22 mouse cellular contexts compared by ENCODE assay signal in the genomic region with DNA sequence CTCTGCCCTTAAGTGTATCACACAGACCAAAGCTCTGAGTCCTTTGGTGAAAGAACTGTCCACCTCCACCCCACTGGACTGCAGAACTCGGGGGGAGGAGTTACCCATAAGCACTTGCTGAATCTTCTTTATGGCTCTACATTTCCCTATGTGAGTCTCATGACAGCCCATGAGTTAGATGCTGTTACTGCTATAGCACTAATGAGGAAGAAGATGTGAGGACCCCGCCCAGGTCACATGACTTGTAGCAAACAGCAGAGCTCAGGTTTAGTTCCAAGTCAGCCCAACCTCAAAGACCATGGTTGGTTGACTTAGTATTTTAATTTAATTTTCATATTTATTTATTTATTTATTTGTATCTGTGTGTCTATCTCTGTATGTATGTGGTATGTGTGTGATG. TPM values are rescaled to one million over a fixed set of nuclear protein-coding genes. Genes with fewer than 3 reads are reported as not detected.
DNase-seq lines count a peak whose midpoint lies in the region; ATAC-seq lines count a peak whose summit lies in the region.
"Had no signal": no experiment of that assay in that cellular context is flagged by ENCODE, and none has a peak within 500 bp of the region (broad histone marks: within the 10 kb centered on the region; RNA-seq: fewer than 3 reads in every experiment).

No protein-coding gene starts in this region.

- no peaks in the 10 kb centered on the region for H3K9me3 ChIP-seq in intestine, embryonic 16.5 days (ENCODE audit: control insufficient read depth, low read length)
- H3K9me3 ChIP-seq in intestine, embryonic 15.5 days, result no peaks in the 10 kb centered on the region
- no peaks in the 10 kb centered on the region for H3K9me3 ChIP-seq in liver, embryonic 12.5 days (replicated peaks)
- no peaks in the 10 kb centered on the region for H3K9me3 ChIP-seq in liver, embryonic 16.5 days (replicated peaks; ENCODE audit: control insufficient read depth, low read length)
- H3K9me3 ChIP-seq: embryonic facial prominence, embryonic 15.5 days; forebrain, embryonic 10.5 days; forebrain, embryonic 15.5 days; hindbrain, embryonic 13.5 days had no signal

- H3K36me3 ChIP-seq in intestine, embryonic 16.5 days (ENCODE audit: control insufficient read depth, insufficient read depth, low read length), result no peaks in the 10 kb centered on the region
- H3K36me3 ChIP-seq in intestine, embryonic 15.5 days, result no peaks in the 10 kb centered on the region
- no peaks in the 10 kb centered on the region for H3K36me3 ChIP-seq in liver, embryonic 12.5 days
- no peaks in the 10 kb centered on the region for H3K36me3 ChIP-seq in liver, embryonic 16.5 days (ENCODE audit: control insufficient read depth, insufficient read depth)
- H3K36me3 ChIP-seq: embryonic facial prominence, embryonic 15.5 days; forebrain, embryonic 10.5 days; forebrain, embryonic 15.5 days; hindbrain, embryonic 13.5 days had no signal

- ATAC-seq in intestine, embryonic 16.5 days, result peak; percentile 23; the same call in 1 of the 2 replicates
- ATAC-seq in intestine, embryonic 15.5 days, result no peak
- ATAC-seq in liver, embryonic 12.5 days, result no peak
- ATAC-seq in liver, embryonic 16.5 days (ENCODE audit: low read depth), result no peak
- ATAC-seq: forebrain, embryonic 15.5 days; hindbrain, postnatal 0 days had no signal

- peak; percentile 39 for DNase-seq in MEL-GATA-1-ER (ENCODE audit: extremely low read depth, low read depth)
- DNase-seq in cerebellum, postnatal 36 days, result no peak
- no peak for DNase-seq in thymus, postnatal 25 days
- DNase-seq in spleen, postnatal 14 days (ENCODE audit: low spot score in 2 of 2), result no peak
- DNase-seq: adrenal gland, adult 2 months; adrenal gland, postnatal 25 days; cerebellum, adult 2 months; cerebellum, postnatal 10 days; embryo, embryonic 11 days; gastrocnemius, postnatal 36 days; heart, adult 18-20 months; heart, postnatal 10 days had no signal

- H3K27ac ChIP-seq in intestine, embryonic 16.5 days (ENCODE audit: low read length), result no peak overlapping the region
- no peak overlapping the region for H3K27ac ChIP-seq in intestine, embryonic 15.5 days
- H3K27ac ChIP-seq in liver, embryonic 12.5 days, result peak overlapping the region; percentile 98
- peak overlapping the region; percentile 39 for H3K27ac ChIP-seq in liver, embryonic 16.5 days (ENCODE audit: low read length)
- H3K27ac ChIP-seq: embryonic facial prominence, embryonic 15.5 days; forebrain, embryonic 10.5 days; forebrain, embryonic 15.5 days; hindbrain, embryonic 13.5 days; hindbrain, postnatal 0 days had no signal

- H3K4me3 ChIP-seq in intestine, embryonic 16.5 days (ENCODE audit: low read length), result no peak overlapping the region
- no peak overlapping the region for H3K4me3 ChIP-seq in intestine, embryonic 15.5 days (replicated peaks)
- H3K4me3 ChIP-seq in liver, embryonic 12.5 days, result no peak overlapping the region
- H3K4me3 ChIP-seq in liver, embryonic 16.5 days (ENCODE audit: low read depth, low read length), result no peak overlapping the region
- H3K4me3 ChIP-seq: embryonic facial prominence, embryonic 15.5 days; erythroblast, embryonic 14.5 days; forebrain, embryonic 10.5 days; forebrain, embryonic 15.5 days; hindbrain, embryonic 13.5 days had no signal

- 63% methylated on average over 2 of the region's 2 CpGs for WGBS in intestine, embryonic 16.5 days
- whole genome bisulfite sequencing in intestine, embryonic 15.5 days, result 78% methylated on average over 2 of the region's 2 CpGs
- 53% methylated on average over 2 of the region's 2 CpGs for WGBS in liver, embryonic 12.5 days (ENCODE audit: insufficient replicate concordance)
- 49% methylated on average over 2 of the region's 2 CpGs for whole genome bisulfite sequencing in liver, embryonic 16.5 days (ENCODE audit: insufficient replicate concordance)

- H3K4me2 ChIP-seq in intestine, embryonic 16.5 days (ENCODE audit: low read depth, low read length), result no peak overlapping the region
- H3K4me2 ChIP-seq in intestine, embryonic 15.5 days (replicated peaks), result no peak overlapping the region
- H3K4me2 ChIP-seq in liver, embryonic 12.5 days, result peak overlapping the region; percentile 19
- H3K4me2 ChIP-seq in liver, embryonic 16.5 days (ENCODE audit: low read depth, low read length), result no peak overlapping the region
- H3K4me2 ChIP-seq: embryonic facial prominence, embryonic 15.5 days; forebrain, embryonic 15.5 days; hindbrain, embryonic 13.5 days had no signal

- H3K27me3 ChIP-seq in intestine, embryonic 16.5 days (replicated peaks; ENCODE audit: control insufficient read depth, insufficient read depth, low read length), result peaks cover 10% of the 10 kb centered on the region
- peaks cover 14% of the 10 kb centered on the region; the same call in 1 of the 2 replicates for H3K27me3 ChIP-seq in intestine, embryonic 15.5 days (replicated peaks)
- H3K27me3 ChIP-seq in liver, embryonic 12.5 days (replicated peaks), result peaks cover 7% of the 10 kb centered on the region; the same call in 1 of the 2 replicates
- no peaks in the 10 kb centered on the region for H3K27me3 ChIP-seq in liver, embryonic 16.5 days (ENCODE audit: control insufficient read depth, insufficient read depth, low read depth, low read length)
- H3K27me3 ChIP-seq: forebrain, embryonic 15.5 days had no signal

- no peak overlapping the region for H3K9ac ChIP-seq in intestine, embryonic 16.5 days (ENCODE audit: low read depth, low read length)
- no peak overlapping the region for H3K9ac ChIP-seq in intestine, embryonic 15.5 days
- H3K9ac ChIP-seq in liver, embryonic 12.5 days, result 0 out of 2 replicates have a peak overlapping the region, but pooled peaks have one; percentile 5
- H3K9ac ChIP-seq in liver, embryonic 16.5 days (ENCODE audit: low read depth, low read length), result no peak overlapping the region
- H3K9ac ChIP-seq: embryonic facial prominence, embryonic 15.5 days; forebrain, embryonic 15.5 days; hindbrain, embryonic 13.5 days had no signal

- H3K4me1 ChIP-seq in intestine, embryonic 16.5 days (ENCODE audit: control insufficient read depth, insufficient read depth, low read length), result peaks cover 9% of the 10 kb centered on the region; the same call in 1 of the 2 replicates
- 0 out of 2 replicates have a peak, but pooled peaks cover 4% of the 10 kb centered on the region for H3K4me1 ChIP-seq in intestine, embryonic 15.5 days (replicated peaks)
- H3K4me1 ChIP-seq in liver, embryonic 12.5 days, result peaks cover 62% of the 10 kb centered on the region
- peaks cover 45% of the 10 kb centered on the region for H3K4me1 ChIP-seq in liver, embryonic 16.5 days (ENCODE audit: control insufficient read depth, low read depth, low read length)
- H3K4me1 ChIP-seq: forebrain, embryonic 15.5 days had no signal

RNA-seq across cellular contexts. Expression of gene Slc30a10, which starts 4.9 kb away (rescaled TPM):
- polyA plus RNA-seq in intestine, embryonic 16.5 days (2015; fragmentation: Nextera tagmentation; extraction: Ambion mirVana), result 3.0 and 3.7 TPM in 2 replicates
- polyA plus RNA-seq in intestine, embryonic 15.5 days (2015; fragmentation: Nextera tagmentation; extraction: Ambion mirVana), result 2.3 TPM in 2 replicates
- 17.6 and 18.5 TPM in 2 replicates for polyA plus RNA-seq in liver, embryonic 12.5 days (2016; fragmentation: Nextera tagmentation; extraction: Ambion mirVana)
- polyA plus RNA-seq in liver, embryonic 16.5 days (2015; fragmentation: Nextera tagmentation; extraction: Ambion mirVana), result 13.0 and 15.6 TPM in 2 replicates
- polyA plus RNA-seq: adrenal gland, adult 2 months had no signal

Comparison
In these comparisons a context has a peak if more than half of its experiments do, and no peak if none do; other contexts are left out.
1. H3K27ac ChIP-seq: peak in liver, embryonic 12.5 days (single experiment) and liver, embryonic 16.5 days (single experiment); none in intestine, embryonic 16.5 days (single experiment) and intestine, embryonic 15.5 days (single experiment).